Mouse (Mus musculus): Measurements from ENCODE around the gene Ticrr. TPM values are rescaled to one million over a fixed set of nuclear protein-coding genes. Genes with fewer than 3 reads are reported as not detected.

The Ticrr gene
- not detected for total RNA-seq (2022)

DNA sequence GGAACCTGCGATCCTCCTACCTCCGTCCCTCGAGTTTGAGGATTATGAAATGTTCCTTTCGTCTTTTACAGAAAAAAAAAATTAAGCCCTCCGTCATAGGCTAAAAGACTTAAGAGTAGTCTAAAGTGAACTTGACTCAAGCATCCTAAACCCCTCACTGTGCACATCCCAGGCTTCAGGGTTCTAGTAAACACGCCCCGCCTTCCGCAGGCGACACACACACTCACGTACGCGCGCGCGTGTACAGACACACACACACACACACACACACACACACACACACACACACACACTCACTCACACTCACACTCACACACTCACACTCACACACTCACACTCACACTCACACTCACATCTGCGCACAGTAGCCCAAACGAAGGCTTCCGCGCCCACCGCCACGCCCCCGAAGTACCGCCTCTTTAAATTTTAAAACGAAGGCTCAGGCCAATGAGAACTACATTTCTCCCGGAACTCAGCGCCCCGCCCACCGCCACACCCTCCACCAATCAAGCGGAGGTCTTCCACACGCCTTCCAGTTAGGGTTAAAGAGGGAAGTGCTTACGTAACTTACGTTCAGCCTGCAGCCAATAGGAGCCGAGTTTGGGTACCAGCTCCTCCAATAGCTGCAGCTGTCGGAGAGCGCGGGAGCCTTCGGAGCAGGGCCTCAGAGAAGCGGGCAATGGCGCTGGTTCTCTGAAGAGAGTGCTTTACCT is at the start of gene Ticrr:
Gene Ticrr (plus strand): TSS at position 619 of the 713 bp plus-strand sequence.
- DNase-seq (ENCODE audit: low spot score in 2 of 2) = peak; percentile 87 to 91

DNA sequence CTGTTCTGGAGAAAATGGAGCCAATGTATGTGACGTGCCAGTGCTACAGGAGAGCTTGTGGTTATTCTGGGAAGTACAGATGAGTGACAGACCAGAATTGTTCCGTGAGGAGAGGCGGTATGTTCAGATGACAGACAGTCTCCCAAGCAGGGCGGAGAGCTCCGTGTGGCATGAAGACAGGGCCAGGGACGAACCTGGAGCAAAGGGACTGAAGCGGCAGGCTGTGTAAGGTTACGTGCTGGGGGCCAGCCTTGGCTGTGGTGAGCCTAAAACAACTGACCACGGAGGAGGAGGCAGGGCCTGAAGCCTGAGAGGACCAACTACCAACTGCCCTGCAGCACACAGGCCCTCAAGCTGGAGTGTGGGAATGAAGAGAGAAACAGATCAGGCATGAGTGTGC is 48.1 kb upstream of the Ticrr start:
- DNase-seq (ENCODE audit: low spot score in 2 of 2) = peak in 1 of 2 experiments; percentile 13

GRCm38 (mm10) chr7:79612783-79613182 is 47.2 kb upstream of the Ticrr start:
- DNase-seq (ENCODE audit: low spot score in 2 of 2) = no peak

DNA sequence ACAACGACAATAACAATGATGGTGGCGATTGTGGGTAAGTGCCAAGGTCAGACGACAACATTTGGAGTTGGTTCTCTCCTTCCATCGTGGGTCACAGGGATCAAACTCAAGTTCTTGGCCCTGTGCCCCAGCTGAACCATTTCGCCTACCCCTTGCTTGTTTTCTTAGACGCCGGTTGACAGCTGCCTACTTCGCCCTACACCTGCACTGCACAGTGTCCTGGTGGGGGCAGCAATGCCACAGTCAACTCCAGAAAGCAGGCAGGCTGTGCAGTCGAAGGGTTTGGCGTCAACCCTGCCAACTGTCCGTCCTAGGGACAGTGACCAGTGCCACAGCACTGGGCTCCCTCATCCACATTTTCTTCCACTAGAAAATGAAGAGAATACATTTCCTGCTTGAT is 46.7 kb upstream of the Ticrr start:
- DNase-seq (ENCODE audit: low spot score in 2 of 2) = no peak

GRCm38 (mm10) chr7:79615008-79615407 is 45.0 kb upstream of the Ticrr start:
- no peak for DNase-seq (ENCODE audit: low spot score in 2 of 2)

DNA sequence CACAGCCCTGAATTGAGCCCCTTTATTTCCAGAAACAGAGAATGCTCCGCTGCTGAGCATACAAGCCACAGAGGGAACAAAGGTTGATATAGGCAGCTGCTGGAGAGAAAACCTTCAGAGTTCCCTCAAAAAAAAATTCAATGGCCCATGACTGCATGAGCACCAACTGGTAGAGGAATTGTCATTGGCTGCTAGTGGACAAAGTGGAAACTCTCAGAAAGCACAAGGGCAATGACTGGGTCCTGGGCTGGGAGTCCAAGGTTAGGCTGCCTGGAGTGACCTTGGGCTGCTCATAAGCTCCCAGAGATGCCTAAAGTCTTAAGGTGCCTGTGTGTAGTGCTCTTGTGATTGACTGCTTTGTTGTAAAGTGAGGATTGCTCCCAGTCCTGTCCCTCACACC is 44.1 kb upstream of the Ticrr start:
- no peak for DNase-seq (ENCODE audit: low spot score in 2 of 2)

GRCm38 (mm10) chr7:79617418-79617817 is 42.6 kb upstream of the Ticrr start, which contains the start of gene Rhcg:
Gene Rhcg (minus strand): TSS chr7:79617657.
- no peak for DNase-seq (ENCODE audit: low spot score in 2 of 2)

- no peak for DNase-seq (ENCODE audit: low spot score in 2 of 2)
Measured at GRCm38 (mm10) chr7:79619493-79619892, 40.5 kb upstream of the Ticrr start.

DNA sequence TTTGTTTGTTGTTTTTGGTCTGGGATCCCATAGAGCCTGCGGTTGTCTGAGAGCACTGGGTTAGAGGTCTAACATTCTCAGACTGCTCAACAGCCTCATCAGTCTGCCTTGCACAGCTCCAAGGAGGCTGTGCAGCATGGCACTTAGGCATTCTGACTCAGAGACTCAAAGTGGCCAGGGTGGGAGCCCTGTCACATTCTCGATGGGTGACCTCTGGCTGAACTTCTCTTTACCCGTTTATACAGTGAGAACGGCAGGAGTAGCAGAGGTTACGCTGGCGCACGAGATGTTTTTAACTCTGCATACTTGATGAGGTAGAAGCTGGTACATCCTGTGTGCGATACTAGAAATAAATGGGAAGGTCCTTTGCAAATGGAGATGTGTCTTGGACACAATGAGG is 36.9 kb upstream of the Ticrr start:
- DNase-seq (ENCODE audit: low spot score in 2 of 2) = no peak

DNA sequence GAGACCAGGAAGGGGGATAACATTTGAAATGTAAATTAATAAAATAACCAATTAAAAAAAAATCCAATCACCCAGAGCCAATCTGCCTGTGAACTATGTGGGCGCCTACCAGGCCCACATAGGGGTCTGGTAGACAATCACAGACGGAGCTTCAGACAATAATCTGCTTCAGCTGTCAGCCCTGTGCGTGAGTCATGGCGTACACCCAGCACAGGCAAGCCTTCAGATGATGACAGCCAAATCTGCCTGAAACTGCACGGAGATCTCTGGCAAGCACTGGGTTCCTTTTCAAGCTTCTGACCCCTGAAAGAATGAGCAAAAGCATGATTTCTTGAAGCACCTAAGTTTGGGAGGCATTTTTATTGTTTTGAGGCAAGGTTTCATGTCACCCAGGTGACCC is 33.8 kb upstream of the Ticrr start:
- no peak for DNase-seq (ENCODE audit: low spot score in 2 of 2)

DNA sequence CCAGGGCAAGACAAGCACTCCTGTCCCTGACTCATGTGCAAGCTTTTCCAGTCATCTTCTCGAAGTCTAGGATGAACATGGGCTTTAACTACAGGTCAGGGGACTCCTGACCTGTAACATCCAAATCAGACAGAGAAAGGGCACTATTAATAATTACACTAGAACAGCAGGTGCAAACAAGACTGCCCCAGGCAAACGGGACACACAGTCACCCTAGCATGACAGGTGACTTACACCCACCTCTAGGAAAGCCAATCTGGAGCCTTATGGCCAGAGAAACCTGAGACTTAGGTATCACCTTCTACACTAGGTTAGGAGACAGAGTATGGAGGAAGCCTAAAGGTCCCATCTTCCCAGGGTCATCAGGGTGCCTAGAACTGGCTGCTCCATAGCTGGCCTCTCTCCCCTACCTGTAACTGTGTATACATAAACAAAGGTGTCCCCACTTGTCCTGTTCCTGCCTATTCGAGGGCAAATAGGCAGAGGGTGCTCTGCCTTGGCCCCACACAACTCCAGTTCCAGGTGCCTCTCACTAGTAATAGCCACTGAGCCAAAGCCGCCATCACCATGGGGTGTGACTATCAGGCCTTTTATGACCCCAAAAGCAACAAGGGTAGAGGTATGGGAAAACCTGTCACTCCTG is 31.6 kb upstream of the Ticrr start:
- DNase-seq (ENCODE audit: low spot score in 2 of 2) = no peak

- no peak for DNase-seq (ENCODE audit: low spot score in 2 of 2)
Measured at GRCm38 (mm10) chr7:79631773-79632348, 28.1 kb upstream of the Ticrr start.

DNA sequence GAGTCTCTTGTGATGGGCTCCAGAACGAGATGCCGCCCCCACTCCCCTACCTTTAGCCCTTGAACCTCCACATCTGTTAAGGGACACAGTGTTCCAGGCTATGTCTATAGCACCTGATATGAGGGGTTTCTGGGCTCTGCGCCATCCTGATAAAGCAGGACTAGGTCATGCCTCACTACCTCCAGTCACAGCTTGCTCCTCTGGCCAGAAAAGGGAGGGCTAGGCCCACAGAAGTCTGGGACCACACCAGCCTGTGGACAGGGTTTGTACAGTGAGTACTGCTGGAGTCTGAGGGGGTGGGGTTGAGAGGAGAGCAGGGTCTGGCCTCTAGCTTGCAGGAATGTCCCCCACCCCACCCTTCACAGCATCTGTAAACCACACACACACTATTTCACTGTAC is 12.8 kb upstream of the Ticrr start:
- DNase-seq (ENCODE audit: low spot score in 2 of 2) = no peak

DNA sequence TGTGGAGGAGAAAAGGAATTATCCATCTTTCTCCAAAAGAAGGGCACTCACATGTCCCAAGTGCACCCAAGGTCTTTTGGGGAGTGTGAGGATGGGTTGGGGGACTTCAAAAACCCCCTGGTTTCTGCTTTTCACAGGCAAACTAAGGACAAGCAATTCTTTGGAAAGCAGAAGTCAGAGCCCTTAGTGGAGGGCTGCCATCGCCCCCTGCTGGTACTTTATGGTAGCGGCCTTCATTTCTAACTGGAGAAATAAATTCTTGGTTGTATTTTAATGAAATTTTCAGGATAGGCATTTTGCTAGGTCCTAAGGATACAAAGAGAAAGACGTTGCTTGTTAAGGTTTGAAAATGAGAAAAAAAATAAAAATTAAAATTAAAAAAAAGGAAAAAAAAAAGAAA is 11.0 kb upstream of the Ticrr start:
- DNase-seq (ENCODE audit: low spot score in 2 of 2) = no peak

GRCm38 (mm10) chr7:79654185-79654584 is 5.8 kb upstream of the Ticrr start:
- no peak for DNase-seq (ENCODE audit: low spot score in 2 of 2)

DNA sequence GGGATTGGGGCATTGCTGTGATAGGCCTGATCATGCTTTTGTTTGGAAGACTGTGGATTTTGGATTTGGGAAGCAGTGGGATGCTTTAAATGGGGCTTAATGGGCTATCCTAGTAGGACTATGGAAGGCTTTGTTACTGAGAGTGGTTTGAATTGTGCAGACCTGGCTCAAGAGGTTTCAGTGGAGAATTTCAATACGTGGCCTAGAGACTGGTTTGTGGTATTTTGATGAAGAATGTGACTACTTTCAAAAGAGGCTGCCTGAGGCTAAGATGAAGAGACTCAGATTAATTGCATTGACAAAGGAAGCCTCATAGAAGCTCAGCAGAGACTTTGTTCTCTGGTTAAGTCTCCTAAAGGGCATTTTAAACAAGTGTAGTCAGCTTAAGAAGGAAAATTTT is 5.4 kb upstream of the Ticrr start:
- DNase-seq (ENCODE audit: low spot score in 2 of 2) = no peak

DNA sequence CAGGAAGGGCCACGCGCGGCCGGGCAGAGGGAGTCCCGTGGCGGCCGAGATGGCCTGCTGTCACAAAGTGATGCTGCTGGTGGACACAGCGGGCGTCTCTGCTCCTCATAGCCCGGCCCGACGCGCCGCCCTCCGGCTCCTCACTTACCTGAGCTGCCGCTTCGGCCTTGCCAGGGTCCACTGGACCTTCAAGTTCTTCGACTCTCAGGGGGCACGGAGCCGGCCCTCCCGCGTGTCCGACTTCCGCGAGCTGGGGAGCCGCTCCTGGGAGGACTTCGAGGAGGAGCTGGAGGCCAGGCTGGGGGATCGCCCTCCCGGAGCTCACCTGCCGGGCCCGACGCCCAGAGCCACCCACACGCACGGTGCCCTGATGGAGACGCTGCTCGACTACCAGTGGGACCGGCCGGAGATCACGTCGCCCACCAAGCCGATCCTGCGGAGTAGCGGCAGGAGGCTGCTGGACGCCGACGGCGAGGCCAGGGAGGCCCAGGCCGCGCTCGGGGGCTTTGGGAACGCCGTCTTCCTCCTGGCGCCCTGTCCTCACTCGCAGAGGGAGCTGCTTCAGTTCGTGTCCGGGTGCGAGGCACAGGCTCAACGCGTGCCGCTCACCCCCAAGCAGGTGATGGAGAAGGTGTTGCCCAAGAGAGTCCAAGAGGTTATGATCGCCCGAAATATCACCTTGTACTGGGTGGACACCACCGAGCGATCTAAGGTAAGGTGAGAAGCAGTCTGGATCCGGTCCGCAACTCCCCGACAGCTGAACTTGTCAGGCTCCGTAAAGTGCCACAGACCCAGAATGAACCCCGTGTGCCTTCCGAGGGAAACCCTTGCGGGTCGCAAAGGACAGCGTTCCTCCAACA is 525 bp downstream of the Ticrr start:
- no peak for DNase-seq (ENCODE audit: low spot score in 2 of 2)

- no peak for DNase-seq (ENCODE audit: low spot score in 2 of 2)
Measured at GRCm38 (mm10) chr7:79661253-79661890, 1.4 kb downstream of the Ticrr start.

DNA sequence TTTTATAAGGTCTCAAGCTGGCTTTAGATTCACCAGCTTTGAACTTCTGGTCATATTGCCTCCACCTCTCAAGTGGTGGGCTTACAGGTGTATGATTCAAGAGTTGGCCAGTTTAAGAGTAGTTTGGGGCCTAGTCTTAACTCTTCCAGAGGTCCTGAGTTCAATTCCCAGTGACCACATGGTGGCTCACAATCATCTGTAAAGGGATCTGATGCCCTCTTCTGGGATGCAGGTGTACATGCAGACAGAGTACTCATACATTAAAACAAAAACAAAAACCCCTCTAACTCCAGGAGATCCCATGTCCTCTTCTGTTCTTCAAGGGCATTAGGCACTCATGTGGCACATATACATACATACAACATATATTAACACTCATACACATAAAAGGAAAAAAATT is 6.7 kb downstream of the Ticrr start:
- no peak for DNase-seq (ENCODE audit: low spot score in 2 of 2)

DNA sequence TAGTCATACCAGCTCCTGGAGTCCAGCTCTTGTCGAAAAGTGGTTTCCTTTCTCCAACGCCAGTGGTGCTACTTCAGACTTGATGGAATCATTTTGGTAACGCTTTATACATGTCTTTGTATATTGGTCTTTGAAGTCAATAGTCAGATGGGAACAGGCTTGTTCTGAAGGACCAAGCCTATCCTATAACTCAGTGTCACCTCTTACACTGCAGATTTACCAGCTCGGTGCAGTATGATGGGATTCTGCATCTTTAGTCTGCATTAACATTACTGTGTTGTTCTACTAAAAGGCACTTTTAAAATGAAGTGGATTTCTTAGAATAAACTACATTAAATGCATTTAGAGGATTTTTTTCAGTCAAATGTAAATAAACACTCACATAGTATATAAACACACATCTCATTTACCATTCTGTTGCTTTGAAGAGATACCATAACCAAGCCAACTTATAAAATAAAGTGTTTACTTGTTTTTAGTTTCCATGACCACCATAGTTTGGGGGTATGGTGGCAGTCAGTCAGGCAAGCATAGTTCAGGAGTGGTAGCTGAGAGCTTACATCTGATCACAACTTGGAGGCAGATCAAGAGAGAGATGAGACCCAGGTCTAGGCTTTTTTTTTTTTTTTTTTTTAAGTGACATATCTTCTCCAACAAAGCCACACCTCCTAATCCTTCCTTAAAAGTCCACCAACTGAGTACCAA is 11.1 kb downstream of the Ticrr start:
- no peak for DNase-seq (ENCODE audit: low spot score in 2 of 2)

GRCm38 (mm10) chr7:79679186-79679585 is 19.2 kb downstream of the Ticrr start:
- DNase-seq (ENCODE audit: low spot score in 2 of 2) = no peak

Data from gastrocnemius, adult 8-10 months (tissue).